Mouse (Mus musculus) WW6 (cell line): ENCODE data around the gene Gm28308.

Source experiments
- DNase-seq: peaks from one replicate; pipeline ENCODE4 v3.0.0-alpha.2; 2013; ENCODE audit warnings: low read depth, low spot score

Gene Gm28308

DNA sequence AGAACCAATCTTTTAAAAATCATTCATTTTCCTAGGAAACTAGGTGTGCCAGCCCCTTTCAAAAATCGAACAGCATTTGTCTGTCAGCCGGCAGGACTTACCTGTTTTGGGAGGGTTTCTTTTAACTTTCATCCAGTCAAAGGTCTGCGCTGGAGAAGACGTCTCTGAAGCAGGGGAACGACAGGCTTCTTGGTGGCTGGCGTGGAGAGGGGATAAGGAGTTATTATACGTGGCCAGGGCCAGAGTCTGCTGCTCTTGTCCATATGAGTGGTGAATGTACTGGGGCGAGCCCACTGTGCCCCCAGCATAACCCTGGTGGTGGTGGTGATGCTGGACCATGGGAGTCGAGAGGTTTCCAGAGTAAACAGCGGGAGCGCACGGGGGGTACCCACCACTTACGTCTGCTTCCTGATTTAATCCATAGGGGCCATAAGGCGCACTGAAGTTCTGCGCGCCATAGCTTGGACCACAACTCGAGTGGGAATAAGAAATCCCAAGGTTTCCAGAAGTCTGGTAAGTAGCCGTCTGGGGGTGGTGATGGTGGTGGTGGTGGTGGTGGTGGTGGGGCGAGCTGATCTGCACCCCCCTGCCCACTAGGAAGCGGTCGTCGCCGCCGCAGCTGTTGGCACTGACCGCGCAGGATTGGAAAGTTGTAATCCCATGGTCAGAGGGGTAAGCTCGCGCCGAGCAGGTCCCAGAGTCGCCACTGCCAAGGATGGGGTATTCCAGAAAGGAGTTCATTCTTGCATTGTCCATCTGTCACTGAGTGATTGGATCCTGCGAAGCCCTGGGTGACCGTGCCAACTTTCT is 55.5 kb downstream of the Gm28308 start:
- no peak for DNase-seq

DNA sequence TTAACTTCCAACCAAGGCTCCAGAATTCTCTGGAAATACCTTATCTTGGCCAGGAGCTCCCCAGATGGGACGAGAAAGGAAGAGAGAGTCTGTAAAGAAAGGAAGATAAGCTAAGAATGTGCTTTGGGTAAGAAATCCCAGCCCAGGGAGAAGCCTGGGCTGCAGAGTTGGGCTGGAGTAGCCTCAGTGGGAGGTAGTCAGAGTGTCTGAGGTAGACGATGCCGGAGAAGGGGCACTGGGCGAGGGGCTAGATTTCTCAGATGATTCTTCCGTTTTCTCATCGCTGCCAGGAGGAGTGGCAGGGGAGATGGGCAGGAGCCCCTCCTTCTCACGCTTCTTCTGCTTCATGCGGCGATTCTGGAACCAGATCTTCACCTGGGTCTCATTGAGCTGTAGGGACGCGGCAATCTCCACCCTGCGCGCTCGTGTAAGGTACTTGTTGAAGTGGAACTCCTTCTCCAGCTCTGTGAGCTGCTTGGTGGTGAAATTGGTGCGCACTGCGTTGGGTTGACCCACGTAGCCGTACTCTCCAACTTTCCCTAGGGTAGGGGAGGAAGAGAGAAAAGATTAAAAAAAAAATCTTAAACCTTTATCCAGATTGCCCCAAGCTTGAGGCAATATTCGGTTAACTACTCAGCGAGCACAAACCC is 56.5 kb downstream of the Gm28308 start:
- DNase-seq, result no peak

DNA sequence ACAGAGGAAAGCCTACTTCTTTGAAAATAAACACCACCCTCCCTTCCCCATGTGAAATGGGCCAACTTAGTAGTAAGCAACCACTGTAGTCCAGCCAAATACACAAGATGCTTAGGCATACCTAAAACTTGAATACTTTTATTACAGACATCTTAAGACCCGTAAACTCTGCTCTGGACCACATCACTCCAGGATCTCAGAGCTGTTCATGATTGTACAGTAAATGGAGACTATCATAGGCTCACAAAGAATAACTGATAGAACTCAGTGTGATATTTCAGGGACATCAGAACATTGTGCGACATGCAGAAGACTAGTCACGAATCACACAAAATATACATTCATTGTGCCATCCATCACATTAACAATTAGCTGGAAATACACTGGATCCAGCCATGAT is 57.7 kb downstream of the Gm28308 start:
- DNase-seq, result no peak

DNA sequence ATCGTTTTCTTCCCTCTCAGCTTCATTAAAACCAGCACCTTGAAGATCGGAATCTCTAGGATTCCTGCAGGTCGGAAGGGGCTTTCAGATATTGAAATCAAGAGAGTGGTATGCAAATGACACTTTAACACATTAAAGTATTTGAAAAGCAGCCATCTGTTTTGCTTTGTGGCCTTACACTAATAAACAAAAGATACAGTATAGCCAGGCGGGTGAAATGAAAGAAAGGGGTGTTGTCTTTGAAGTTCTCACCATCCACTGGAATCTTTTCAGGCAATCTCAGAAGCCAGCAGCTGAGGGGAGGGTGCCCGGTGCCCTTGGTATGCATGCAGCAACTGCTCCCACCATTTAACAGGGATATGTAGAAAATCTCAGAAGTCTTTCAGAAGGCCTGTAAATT is 59.1 kb downstream of the Gm28308 start:
- DNase-seq, result no peak

DNA sequence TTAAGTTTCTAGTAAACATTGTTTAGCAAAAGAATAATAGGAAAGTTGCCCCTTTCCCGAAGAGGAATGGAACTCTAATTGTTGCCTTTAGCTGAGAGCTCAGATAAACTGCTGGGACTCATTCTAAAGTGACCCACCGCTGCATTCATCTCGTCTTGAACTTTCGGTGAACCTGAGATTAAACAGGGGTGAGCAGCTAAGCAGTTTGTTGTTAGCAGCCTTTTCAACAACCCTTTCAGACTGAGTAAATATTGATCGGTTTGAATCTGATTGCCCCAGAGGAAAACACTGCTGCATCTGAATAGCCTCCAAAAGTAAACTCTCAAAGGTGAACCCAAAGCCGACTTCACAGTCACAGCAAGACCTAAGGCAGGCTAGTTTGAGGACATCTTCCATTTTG is 59.9 kb downstream of the Gm28308 start:
- DNase-seq, result no peak

DNA sequence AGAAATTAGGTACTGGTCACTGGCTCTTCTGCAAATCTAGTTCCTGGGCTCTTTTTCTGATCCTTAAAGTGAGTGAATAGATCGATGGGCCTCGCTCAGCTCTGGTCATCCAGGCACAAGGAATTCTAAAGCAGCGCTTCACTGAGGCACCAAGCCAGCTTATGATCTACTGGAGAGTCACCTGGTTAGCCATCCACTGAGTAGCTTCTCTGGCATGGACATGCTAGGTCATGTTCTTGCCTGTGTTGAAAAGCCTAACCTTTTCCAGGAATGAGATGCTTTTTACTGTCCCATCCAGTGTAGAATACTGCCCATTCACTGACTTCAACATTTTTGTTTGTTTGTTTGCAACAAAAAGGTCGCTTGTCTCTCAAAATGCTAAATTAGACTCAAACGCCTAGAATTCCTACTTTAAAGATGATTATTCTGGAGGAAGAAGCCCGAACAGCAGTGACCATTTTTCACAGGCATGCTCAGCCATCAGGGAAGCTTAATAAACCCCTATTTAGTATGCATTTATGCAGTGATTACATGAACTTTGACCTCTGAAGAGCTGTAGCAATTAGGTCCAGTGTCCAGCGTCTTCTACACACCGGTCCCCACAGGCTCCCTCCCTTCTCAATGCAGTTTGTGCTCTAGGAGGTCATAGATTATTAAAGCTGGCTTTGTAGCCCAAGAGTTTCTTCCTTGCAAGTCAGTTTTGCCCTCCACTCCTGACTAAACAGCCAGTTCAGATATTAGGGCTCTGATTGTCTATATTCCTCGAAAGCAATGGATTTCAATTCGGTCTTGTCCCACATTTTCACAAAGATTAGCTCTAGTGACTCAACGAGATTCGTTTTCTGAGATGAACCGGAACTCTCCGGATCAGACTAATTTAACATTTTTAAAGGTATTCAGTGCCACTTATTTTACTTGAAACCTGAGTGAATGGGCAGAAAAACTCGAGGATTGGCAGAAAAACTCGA is 60.6 kb downstream of the Gm28308 start:
- no peak for DNase-seq

DNA sequence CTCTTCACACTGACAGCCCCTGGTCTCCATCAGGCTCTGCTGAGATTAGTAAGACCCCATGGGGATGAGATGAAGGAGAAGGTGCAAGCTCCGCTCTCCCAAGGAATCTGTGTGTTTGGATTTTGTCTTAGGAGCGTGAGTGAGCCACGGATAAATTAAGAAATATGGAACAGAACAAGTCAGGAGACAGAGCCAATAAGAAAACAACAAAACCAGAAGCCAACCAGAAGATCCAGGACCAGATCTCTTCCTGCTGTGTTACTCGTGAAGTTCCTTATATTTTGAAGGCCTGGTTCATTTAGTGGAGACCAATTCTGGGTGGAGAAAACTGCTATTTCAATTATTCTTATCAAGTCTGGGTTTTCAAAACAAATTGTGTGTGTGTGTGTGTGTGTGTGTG is 61.6 kb downstream of the Gm28308 start:
- no peak for DNase-seq

DNA sequence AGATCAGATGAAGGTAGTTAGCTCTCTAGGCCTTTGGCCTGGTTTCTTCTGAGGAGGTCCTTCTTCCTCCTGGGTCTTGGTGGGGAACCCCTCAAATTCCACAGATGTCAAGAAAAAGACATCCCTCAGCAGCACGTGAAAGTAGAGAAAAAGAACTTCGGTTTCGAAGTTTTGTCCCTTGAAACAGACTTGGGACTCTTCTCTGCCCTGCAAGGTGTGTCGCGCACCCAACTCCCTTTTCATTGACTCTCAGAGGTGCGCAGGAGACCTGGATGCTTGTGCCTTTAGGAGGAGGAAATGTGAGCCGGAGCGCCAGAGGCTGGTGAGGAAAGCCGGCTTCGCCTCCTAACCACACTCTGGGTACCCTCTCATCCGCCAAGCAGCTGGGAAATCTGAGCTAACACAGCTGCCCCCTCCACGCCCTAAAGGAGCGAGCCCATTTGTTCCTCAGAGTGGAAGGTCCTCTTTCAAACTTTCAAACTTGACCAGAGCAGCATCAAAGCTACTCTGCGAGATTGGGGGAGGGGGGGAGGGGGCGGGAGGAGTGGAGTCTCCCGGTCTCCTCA is 62.7 kb downstream of the Gm28308 start:
- no peak for DNase-seq

DNA sequence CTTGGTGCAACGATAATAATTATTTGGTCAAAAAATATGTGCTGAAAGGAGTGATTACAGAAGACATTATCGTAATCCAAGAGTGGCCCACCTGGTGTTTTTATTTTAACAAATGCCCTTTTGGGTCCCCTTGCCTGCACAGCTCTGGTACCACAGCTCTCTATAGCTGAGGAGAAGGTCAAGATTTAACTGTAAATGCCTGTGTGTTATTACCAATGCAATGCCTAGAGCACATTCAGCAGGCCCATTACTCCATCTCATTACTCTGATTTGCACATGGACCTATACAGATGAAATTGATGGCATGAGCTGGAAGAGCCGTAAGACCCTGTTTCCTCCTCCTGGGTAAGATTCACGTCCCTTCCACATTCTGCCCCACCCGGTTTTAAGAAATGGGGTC is 74.0 kb downstream of the Gm28308 start:
- DNase-seq, result no peak

DNA sequence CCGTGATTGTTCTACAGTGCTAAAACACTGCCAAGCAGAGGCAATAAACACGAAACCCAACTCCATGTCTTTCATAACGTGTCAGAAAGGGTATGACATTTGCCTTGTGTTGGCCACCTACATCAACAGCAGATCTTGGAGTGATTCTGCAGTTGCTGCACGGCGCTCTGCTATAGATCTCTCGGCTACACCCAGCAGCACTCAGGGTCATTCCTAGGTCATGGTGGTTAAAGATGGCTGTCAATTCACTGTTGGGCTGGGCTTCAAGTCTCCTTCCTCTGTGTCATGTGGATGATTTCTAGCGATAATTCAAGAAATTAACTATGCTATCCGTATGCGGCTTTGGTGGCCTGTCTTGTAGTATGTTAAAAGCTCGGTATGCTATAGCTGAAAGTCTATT is 74.6 kb downstream of the Gm28308 start:
- no peak for DNase-seq

DNA sequence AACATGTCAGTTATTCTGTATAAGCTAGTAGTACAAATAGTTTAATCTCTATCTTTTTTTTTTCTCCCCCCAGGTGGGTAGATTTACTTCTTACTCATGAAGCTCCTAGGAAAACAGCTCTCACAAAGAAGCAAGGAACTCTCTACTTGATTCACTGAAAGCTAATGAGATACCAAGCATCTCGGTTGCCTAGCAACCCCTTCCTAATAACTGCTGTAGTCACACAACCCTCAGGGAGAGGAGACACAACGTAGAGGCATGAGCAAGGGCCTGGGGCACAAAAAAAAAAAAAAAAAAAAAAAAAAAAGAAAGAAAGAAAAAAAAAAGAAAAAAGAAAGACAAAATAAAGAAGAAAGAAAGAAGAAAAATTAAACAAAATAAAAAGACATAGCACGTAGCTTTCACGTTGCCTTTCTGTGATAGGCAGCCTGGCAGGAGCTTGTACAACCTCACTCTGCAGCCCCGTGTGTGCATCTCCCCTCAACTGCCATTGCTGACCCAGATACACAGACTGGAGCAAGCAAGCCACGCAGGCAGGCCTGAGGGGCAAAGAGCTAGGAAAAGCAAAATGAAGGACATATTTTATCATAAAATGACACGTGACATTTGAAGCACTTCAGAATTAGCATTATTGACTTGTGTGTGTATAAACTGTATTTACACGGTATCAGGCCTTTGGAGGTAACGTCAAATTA is 75.2 kb downstream of the Gm28308 start:
- DNase-seq, result no peak

DNA sequence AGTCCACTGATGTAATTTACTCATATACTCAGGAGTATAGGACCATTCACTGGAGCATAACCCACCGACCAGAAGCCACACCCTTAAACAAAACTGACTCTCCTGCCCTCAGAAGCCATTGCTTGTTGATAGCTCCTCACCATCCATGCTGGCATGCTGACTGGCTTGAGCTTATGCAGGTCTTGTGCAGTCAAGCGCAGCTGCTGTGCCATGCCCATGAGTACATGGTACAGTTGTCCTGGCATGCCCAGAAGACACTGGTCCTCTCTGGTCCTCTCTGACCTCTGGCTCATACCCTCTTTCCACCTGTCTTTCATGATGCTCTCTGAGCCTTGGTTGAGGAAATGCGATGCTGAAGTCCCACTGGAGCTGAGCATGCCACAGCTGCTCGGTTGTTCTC is 89.5 kb downstream of the Gm28308 start:
- no peak for DNase-seq

DNA sequence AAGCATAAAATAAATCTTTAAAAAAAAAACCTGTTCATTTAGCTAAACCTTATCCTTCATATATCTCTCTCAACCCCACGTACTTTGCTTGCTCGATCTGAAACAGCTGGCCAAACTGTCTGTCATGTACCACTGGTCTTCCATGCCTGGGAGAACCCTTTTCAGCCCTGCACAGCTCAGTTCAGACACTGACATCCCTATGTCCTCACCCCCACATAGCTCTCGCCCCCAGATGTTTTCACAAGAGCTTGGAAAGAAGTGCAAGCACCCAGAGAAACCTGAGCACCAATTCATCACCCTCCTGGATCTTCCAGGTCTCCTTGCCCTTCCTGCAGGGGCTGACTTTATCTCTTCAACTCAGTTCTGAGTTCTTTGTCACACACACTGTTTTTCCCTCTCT is 92.0 kb downstream of the Gm28308 start:
- no peak for DNase-seq

DNA sequence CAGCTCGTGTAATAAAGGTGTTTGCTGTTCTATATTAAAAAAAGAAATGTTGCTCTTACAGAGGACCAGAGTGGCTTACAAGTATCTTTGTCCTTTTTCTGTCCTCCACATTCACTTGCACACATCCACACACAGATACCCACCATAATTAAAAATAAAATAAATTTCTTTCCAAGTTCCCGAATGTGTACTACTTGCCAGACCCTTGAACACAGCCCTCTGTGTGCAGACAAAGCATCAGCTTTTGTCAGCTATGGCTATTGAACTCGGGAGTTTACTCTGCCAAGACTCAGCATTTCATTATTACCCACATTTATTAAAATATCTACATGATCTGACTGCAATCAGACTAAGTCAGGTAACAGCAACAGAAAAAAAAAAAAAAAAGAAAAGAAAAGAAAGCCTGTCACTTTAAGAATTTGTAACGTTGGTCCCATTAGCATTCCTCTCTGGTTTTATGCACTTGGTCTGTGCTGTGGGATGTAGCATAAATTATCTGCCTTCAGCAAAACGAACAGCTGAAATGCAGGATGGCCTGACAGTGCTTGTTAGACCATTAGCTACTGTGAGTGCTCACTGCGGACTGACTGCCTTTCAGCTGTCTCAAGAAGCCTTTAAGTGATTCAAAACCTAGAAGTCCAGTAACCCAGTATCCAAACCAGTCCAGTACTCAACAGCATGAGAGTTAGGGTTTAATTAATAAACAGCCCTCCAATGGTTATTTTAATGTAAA is 94.1 kb downstream of the Gm28308 start:
- DNase-seq, result no peak

DNA sequence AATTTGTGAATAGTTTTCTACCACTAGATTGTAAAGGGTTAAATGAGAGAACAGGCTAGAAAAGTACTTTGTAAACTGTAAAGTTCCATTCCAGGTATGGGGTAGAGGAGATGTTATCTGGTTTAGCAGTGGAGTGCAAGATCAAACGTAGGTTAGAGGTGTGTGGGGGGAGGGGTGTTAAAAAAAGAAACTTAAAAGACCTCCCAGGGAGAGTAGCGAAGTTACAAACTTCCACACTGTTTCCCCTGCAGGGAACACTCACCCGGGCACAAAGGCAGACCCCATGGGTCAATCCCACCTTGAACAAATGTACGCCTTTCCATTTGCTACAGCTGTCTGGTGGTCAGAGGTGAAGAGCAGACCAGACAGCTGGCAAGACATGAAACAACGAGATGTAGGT is 97.2 kb downstream of the Gm28308 start:
- DNase-seq, result no peak
